Mouse (Mus musculus): ENCODE measurements around the gene Ccdc163. TPM values are rescaled to one million over a fixed set of nuclear protein-coding genes. Genes with fewer than 3 reads are reported as not detected.

Ccdc163 gene
- polyA plus RNA-seq, 2 experiments: 9.1 to 16.0 TPM

DNA sequence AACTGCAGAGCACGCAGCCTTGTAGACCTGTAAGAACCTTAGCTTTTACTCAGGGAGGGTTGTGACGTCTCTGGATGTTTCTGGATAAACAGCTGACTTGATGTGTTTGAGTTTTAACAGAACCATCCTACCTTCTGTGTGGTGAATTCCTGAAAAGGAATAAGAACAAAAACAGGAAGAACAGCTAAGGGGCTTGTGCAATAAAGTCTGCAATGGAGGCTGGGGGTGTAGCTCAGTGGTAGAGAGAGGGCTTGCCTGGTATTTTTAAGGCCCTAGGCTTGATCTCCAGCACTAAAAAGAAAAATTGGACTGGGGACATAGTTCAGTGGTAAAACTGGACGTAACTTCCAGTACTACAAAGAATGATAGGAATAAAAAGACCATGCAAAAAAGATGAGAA, 68.8 kb downstream of the Ccdc163 start:
- 61% methylated on average over 3 of the region's 3 CpGs for WGBS (ENCODE audit: insufficient replicate concordance)
- Histone ChIP-seq H3K36me3 (replicated peaks; ENCODE audit: control insufficient read depth, insufficient read depth, low read depth) (no peaks in the 10 kb centered on the region), H3K4me2 (ENCODE audit: low read depth) (no peak overlapping the region), H3K4me1 (replicated peaks; ENCODE audit: control insufficient read depth in 2 of 2, insufficient read depth in 2 of 2, low read length in 1 of 2) (no peaks in the 10 kb centered on the region), H3K27me3 (ENCODE audit: control insufficient read depth, insufficient read depth, low read length) (no peaks in the 10 kb centered on the region), H3K27ac (no peak overlapping the region), H3K9me3 (ENCODE audit: control insufficient read depth, low read length) (no peaks in the 10 kb centered on the region), H3K9ac (replicated peaks) (no peak overlapping the region), H3K4me3 (ENCODE audit: insufficient read depth in 1 of 2, low read depth in 2 of 2, low read length in 2 of 2) (no peak overlapping the region)
- ATAC-seq (ENCODE audit: insufficient read depth) (no peak), DNase-seq (ENCODE audit: low read depth in 3 of 3, low spot score in 3 of 3) (no peak)
- no peak for TF ChIP-seq CTCF (IDR thresholded peaks at IDR 0.05; ENCODE audit: low read depth)
- no peak for TF ChIP-seq EP300 (IDR thresholded peaks at IDR 0.05; ENCODE audit: low read depth)

DNA sequence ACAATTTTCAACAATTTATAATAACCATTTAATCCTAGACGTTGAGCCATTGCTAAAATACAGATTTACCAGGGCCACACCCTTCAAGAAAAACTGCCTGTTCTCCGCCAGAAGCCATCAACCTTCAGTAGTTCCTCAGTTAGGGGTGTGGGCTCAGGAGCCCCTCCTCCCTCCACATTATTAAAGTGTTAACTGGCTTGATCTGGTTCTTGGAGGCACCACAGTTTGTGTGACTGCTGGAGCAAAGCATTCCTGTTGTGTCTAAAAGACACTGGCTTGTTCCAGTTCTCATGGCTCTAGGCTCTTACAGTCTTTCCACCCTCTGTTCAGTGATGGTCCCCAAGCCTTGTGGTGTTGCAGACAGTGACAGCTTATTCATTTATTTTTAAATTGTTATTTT, 72.2 kb downstream of the Ccdc163 start:
- H3K4me2 ChIP-seq (ENCODE audit: low read depth): no peak overlapping the region
- no peaks in the 10 kb centered on the region for H3K27me3 ChIP-seq (ENCODE audit: control insufficient read depth, insufficient read depth, low read length)
- ATAC-seq (ENCODE audit: insufficient read depth): no peak
- no peaks in the 10 kb centered on the region for H3K36me3 ChIP-seq (replicated peaks; ENCODE audit: control insufficient read depth, insufficient read depth, low read depth)
- H3K9me3 ChIP-seq (ENCODE audit: control insufficient read depth, low read length): no peaks in the 10 kb centered on the region
- no peak overlapping the region for H3K4me3 ChIP-seq (ENCODE audit: insufficient read depth in 1 of 2, low read depth in 2 of 2, low read length in 2 of 2)
- 53% methylated on average over 2 of the region's 2 CpGs for WGBS (ENCODE audit: insufficient replicate concordance)
- TF ChIP-seq EP300 (IDR thresholded peaks at IDR 0.05; ENCODE audit: low read depth): no peak
- no peak overlapping the region for H3K27ac ChIP-seq
- no peaks in the 10 kb centered on the region for H3K4me1 ChIP-seq (replicated peaks; ENCODE audit: control insufficient read depth in 2 of 2, insufficient read depth in 2 of 2, low read length in 1 of 2)
- DNase-seq (ENCODE audit: low read depth in 3 of 3, low spot score in 3 of 3): no peak
- H3K9ac ChIP-seq (replicated peaks): no peak overlapping the region

DNA sequence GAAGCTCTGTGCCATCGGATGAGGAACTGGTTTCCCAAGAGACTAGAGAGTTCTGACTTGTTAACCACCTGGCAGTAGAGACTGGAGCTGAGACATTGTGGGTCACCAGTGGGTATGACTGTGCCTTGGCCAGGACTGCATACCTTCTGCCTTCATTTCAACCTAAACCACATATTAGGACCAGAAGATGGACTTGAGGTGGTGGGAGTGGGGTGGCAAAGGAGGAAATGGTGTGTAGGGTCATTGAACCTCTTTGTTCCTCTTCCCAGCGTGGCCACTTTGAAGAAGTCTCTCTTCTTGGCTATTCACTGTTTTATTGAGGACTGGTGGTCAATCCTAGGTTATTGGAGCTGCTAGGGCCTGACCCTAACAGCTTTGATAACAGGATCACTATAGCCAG, 73.1 kb downstream of the Ccdc163 start:
- Histone ChIP-seq H3K4me1 (replicated peaks; ENCODE audit: control insufficient read depth in 2 of 2, insufficient read depth in 2 of 2, low read length in 1 of 2) (no peaks in the 10 kb centered on the region), H3K27me3 (ENCODE audit: control insufficient read depth, insufficient read depth, low read length) (no peaks in the 10 kb centered on the region), H3K9ac (replicated peaks) (no peak overlapping the region), H3K4me2 (ENCODE audit: low read depth) (no peak overlapping the region), H3K36me3 (replicated peaks; ENCODE audit: control insufficient read depth, insufficient read depth, low read depth) (no peaks in the 10 kb centered on the region), H3K27ac (no peak overlapping the region), H3K9me3 (ENCODE audit: control insufficient read depth, low read length) (no peaks in the 10 kb centered on the region), H3K4me3 (ENCODE audit: insufficient read depth in 1 of 2, low read depth in 2 of 2, low read length in 2 of 2) (no peak overlapping the region)
- 38% methylated on average over 2 of the region's 2 CpGs for WGBS (ENCODE audit: insufficient replicate concordance)
- DNase-seq (ENCODE audit: low read depth in 3 of 3, low spot score in 3 of 3) (no peak), ATAC-seq (ENCODE audit: insufficient read depth) (no peak)
- no peak for TF ChIP-seq EP300 (IDR thresholded peaks at IDR 0.05; ENCODE audit: low read depth)
- no peak for TF ChIP-seq CTCF (IDR thresholded peaks at IDR 0.05; ENCODE audit: low read depth)

DNA sequence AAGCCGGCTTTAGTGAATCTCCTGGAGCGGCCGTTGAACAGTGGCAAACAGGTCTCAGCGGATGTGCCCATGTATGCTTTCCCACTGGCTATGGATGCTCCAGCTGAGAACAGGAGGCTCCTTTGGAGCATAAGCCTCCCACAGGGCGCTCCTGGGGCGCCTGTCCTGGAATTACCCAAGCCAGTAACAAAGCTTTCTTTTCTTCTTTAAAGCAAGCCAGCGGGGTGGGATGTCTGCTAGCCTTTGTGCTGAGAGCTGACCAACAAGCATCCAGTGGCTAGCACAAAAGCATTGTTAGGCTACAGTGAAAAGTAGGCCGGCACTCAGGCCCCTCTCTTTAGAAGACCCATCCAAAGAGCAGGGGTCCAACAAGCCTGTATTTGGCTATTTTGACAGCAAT, 73.9 kb downstream of the Ccdc163 start:
- ATAC-seq (ENCODE audit: insufficient read depth) (no peak), DNase-seq (ENCODE audit: low read depth in 3 of 3, low spot score in 3 of 3) (no peak)
- Histone ChIP-seq H3K4me3 (ENCODE audit: insufficient read depth in 1 of 2, low read depth in 2 of 2, low read length in 2 of 2) (no peak overlapping the region), H3K27ac (no peak overlapping the region), H3K9me3 (ENCODE audit: control insufficient read depth, low read length) (no peaks in the 10 kb centered on the region), H3K36me3 (replicated peaks; ENCODE audit: control insufficient read depth, insufficient read depth, low read depth) (no peaks in the 10 kb centered on the region), H3K4me2 (ENCODE audit: low read depth) (no peak overlapping the region), H3K4me1 (replicated peaks; ENCODE audit: control insufficient read depth in 2 of 2, insufficient read depth in 2 of 2, low read length in 1 of 2) (no peaks in the 10 kb centered on the region), H3K9ac (replicated peaks) (no peak overlapping the region), H3K27me3 (ENCODE audit: control insufficient read depth, insufficient read depth, low read length) (no peaks in the 10 kb centered on the region)
- TF ChIP-seq EP300 (IDR thresholded peaks at IDR 0.05; ENCODE audit: low read depth): no peak
- no peak for TF ChIP-seq CTCF (IDR thresholded peaks at IDR 0.05; ENCODE audit: low read depth)
- 64% methylated on average over 8 of the region's 8 CpGs for WGBS (ENCODE audit: insufficient replicate concordance)

DNA sequence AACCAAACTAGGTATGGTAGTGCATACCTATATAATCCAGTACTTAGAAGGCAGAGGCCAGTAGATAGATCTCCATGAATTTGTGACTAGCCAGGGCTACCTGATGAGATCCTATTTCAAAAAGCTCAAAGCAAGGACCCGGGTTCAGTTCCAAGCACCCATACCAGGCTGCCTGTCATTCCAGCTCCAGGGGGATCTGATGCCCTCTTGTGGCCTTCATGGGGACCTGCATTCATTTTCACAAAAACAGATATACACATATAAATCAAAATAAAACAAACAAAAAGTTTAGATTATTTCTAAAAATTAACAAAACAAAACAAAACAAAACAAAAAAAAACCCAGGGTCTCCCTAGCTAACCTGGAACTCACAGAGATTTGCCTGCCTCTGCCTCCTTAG, 78.3 kb downstream of the Ccdc163 start:
- no peak overlapping the region for H3K4me3 ChIP-seq (ENCODE audit: insufficient read depth in 1 of 2, low read depth in 2 of 2, low read length in 2 of 2)
- no peak overlapping the region for H3K9ac ChIP-seq (replicated peaks)
- DNase-seq (ENCODE audit: low read depth in 3 of 3, low spot score in 3 of 3) (no peak), ATAC-seq (ENCODE audit: insufficient read depth) (no peak)
- H3K4me2 ChIP-seq (ENCODE audit: low read depth): no peak overlapping the region
- peak; percentile 53 for TF ChIP-seq CTCF (IDR thresholded peaks at IDR 0.05; ENCODE audit: low read depth)
- no peak for TF ChIP-seq EP300 (IDR thresholded peaks at IDR 0.05; ENCODE audit: low read depth)
- WGBS (ENCODE audit: insufficient replicate concordance): 82% methylated on average over 1 of the region's 1 CpGs
- H3K9me3 ChIP-seq (ENCODE audit: control insufficient read depth, low read length): no peaks in the 10 kb centered on the region
- H3K27ac ChIP-seq: no peak overlapping the region
- no peaks in the 10 kb centered on the region for H3K27me3 ChIP-seq (ENCODE audit: control insufficient read depth, insufficient read depth, low read length)
- no peaks in the 10 kb centered on the region for H3K4me1 ChIP-seq (replicated peaks; ENCODE audit: control insufficient read depth in 2 of 2, insufficient read depth in 2 of 2, low read length in 1 of 2)
- H3K36me3 ChIP-seq (replicated peaks; ENCODE audit: control insufficient read depth, insufficient read depth, low read depth): no peaks in the 10 kb centered on the region
